Mouse (Mus musculus) 3T3-L1 (cell line): ENCODE measurements at regions not wholly inside any gene's neighbourhood (a gene's known extent, or its start where the extent isn't known, plus 50 kb on each side); places are given as distances from the start of the nearest gene placed in this dataset.
A peak's percentile ranks its signal among the peaks of the same experiment; 100 is the strongest.
"Not testable (repeated sequence)": the region's sequence is repeated elsewhere in the genome, so short reads cannot be mapped to it uniquely, and the experiment has no call there.

ENCODE experiments used
- DNase-seq: peaks from one replicate; pipeline ENCODE4 v3.0.0-alpha.2; 2015; ENCODE audit warnings: low read depth, low spot score

- DNase-seq, result peak; percentile 73
These were observed 338.1 kb downstream of the Gm21863 start for GRCm38 (mm10) chr12:20292368-20292767.

GRCm38 (mm10) chr12:20311951-20312849, 357.9 kb downstream of the Gm21863 start:
- not testable (repeated sequence) for DNase-seq
